Mouse (Mus musculus): ENCODE measurements at regions not wholly inside any gene's neighbourhood (a gene's known extent, or its start where the extent isn't known, plus 50 kb on each side); places are given as distances from the start of the nearest gene placed in this dataset.
A peak's percentile ranks its signal among the peaks of the same experiment; 100 is the strongest.

GRCm38 (mm10) chr5:73729646-73730045 is 78.5 kb downstream of the Spata18 start:
- no peak for DNase-seq (ENCODE audit: low spot score)

- DNase-seq (ENCODE audit: low spot score), result no peak
Measured at GRCm38 (mm10) chr5:73731423-73731822, 80.2 kb downstream of the Spata18 start.

- no peak for DNase-seq (ENCODE audit: low spot score)
Measured at GRCm38 (mm10) chr5:73731991-73732565, 80.9 kb downstream of the Spata18 start.

GRCm38 (mm10) chr5:73740766-73741165 is 89.6 kb downstream of the Spata18 start:
- no peak for DNase-seq (ENCODE audit: low spot score)

GRCm38 (mm10) chr5:73741441-73741840 is 90.3 kb downstream of the Spata18 start:
- DNase-seq (ENCODE audit: low spot score), result no peak

- no peak for DNase-seq (ENCODE audit: low spot score)
Measured at GRCm38 (mm10) chr5:73743953-73744352, 92.8 kb downstream of the Spata18 start.

GRCm38 (mm10) chr5:73749791-73750190 is 98.6 kb downstream of the Spata18 start:
- no peak for DNase-seq (ENCODE audit: low spot score)

- no peak for DNase-seq (ENCODE audit: low spot score)
Measured at GRCm38 (mm10) chr5:73752225-73752644, 101.1 kb downstream of the Spata18 start.

- DNase-seq (ENCODE audit: low spot score), result no peak
Measured at GRCm38 (mm10) chr5:73753827-73754226, 102.6 kb downstream of the Spata18 start.

- DNase-seq (ENCODE audit: low spot score), result no peak
Measured at GRCm38 (mm10) chr5:73758534-73758933, 107.4 kb downstream of the Spata18 start.

- DNase-seq (ENCODE audit: low spot score), result no peak
Measured at GRCm38 (mm10) chr5:73761236-73761635, 110.1 kb downstream of the Spata18 start.

- peak; percentile 69 for DNase-seq (ENCODE audit: low spot score)
Measured at GRCm38 (mm10) chr5:73761709-73762108, 110.5 kb downstream of the Spata18 start.

GRCm38 (mm10) chr5:73764226-73764625 is 113.0 kb downstream of the Spata18 start:
- no peak for DNase-seq (ENCODE audit: low spot score)

- peak; percentile 10 for DNase-seq (ENCODE audit: low spot score)
Measured at GRCm38 (mm10) chr5:73765466-73765865, 114.3 kb downstream of the Spata18 start.

GRCm38 (mm10) chr5:73768253-73768652 is 117.1 kb downstream of the Spata18 start:
- no peak for DNase-seq (ENCODE audit: low spot score)

- DNase-seq (ENCODE audit: low spot score), result no peak
Measured at GRCm38 (mm10) chr5:73775775-73776548, 124.8 kb downstream of the Spata18 start.

GRCm38 (mm10) chr5:73777282-73777921 is 126.2 kb downstream of the Spata18 start:
- DNase-seq (ENCODE audit: low spot score), result no peak

GRCm38 (mm10) chr5:73781190-73781940 is 130.2 kb downstream of the Spata18 start:
- DNase-seq (ENCODE audit: low spot score), result no peak

GRCm38 (mm10) chr5:73782214-73783091 is 131.3 kb downstream of the Spata18 start:
- no peak for DNase-seq (ENCODE audit: low spot score)

- no peak for DNase-seq (ENCODE audit: low spot score)
Measured at GRCm38 (mm10) chr5:73787275-73787674, 136.1 kb downstream of the Spata18 start.

- DNase-seq (ENCODE audit: low spot score), result no peak
Measured at GRCm38 (mm10) chr5:73792216-73792615, 141.0 kb downstream of the Spata18 start.

Data from adipocyte (in vitro differentiated cells).